Comparison of ENCODE assay signal across 8 mouse cellular contexts in genomic region chr16:72664233-72664613, GRCm38 (mm10).
DNase-seq lines count a peak whose midpoint lies in the region; ATAC-seq and TF ChIP-seq lines count a peak whose summit lies in the region.

No protein-coding gene starts in this region.

- TF ChIP-seq EP300 in ES-Bruce4 (IDR thresholded peaks at IDR 0.05; ENCODE audit: insufficient read depth, low read depth, low read length): no peak

- TF ChIP-seq POLR2A in ES-Bruce4 (IDR thresholded peaks at IDR 0.05; ENCODE audit: insufficient read depth, low read length): no peak

- H3K4me1 ChIP-seq in ES-Bruce4 (ENCODE audit: control insufficient read depth, insufficient read depth, low read length): no peaks in the 10 kb centered on the region
- peaks cover 17% of the 10 kb centered on the region for H3K4me1 ChIP-seq in embryonic facial prominence, embryonic 12.5 days
- peaks cover 6% of the 10 kb centered on the region for H3K4me1 ChIP-seq in intestine, embryonic 14.5 days (replicated peaks; ENCODE audit: control insufficient read depth, insufficient read depth, low read length)
- H3K4me1 ChIP-seq in midbrain, embryonic 15.5 days: peaks cover 29% of the 10 kb centered on the region

- no peak overlapping the region for H3K27ac ChIP-seq in ES-Bruce4 (ENCODE audit: insufficient read depth, low read length)
- H3K27ac ChIP-seq in embryonic facial prominence, embryonic 12.5 days: peak overlapping the region; percentile 97
- H3K27ac ChIP-seq in intestine, embryonic 14.5 days (ENCODE audit: low read depth): peak overlapping the region; percentile 96
- H3K27ac ChIP-seq in midbrain, embryonic 15.5 days: peak overlapping the region; percentile 82

- no peaks in the 10 kb centered on the region for H3K36me3 ChIP-seq in ES-Bruce4 (ENCODE audit: control insufficient read depth, insufficient read depth, low read length, poor library complexity, severe bottlenecking)
- no peaks in the 10 kb centered on the region for H3K36me3 ChIP-seq in embryonic facial prominence, embryonic 12.5 days
- no peaks in the 10 kb centered on the region for H3K36me3 ChIP-seq in intestine, embryonic 14.5 days (ENCODE audit: control insufficient read depth, insufficient read depth, low read length)
- no peaks in the 10 kb centered on the region for H3K36me3 ChIP-seq in midbrain, embryonic 15.5 days (replicated peaks)

- no peak for ATAC-seq in embryonic facial prominence, embryonic 12.5 days (ENCODE audit: insufficient number of reproducible peaks, insufficient read depth, low FRiP score, low TSS enrichment)
- ATAC-seq in intestine, embryonic 14.5 days (replicated peaks; ENCODE audit: low FRiP score, low TSS enrichment, low read depth): no peak
- ATAC-seq in midbrain, embryonic 15.5 days (replicated peaks): no peak

- peak; percentile 20 for DNase-seq in gastrocnemius, postnatal 10 days
- no peak for DNase-seq in gastrocnemius, postnatal 25 days
- DNase-seq in intestine, embryonic 14.5 days (ENCODE audit: low spot score): no peak
- no peak for DNase-seq in thymus, postnatal 0 days (ENCODE audit: low spot score)
- no peak for DNase-seq in spleen, postnatal 4 days (ENCODE audit: low spot score in 2 of 2)

- H3K27me3 ChIP-seq in ES-Bruce4 (ENCODE audit: control insufficient read depth, insufficient read depth, low read length, poor library complexity, severe bottlenecking): peaks cover 1% of the 10 kb centered on the region; the same call in 1 of the 2 replicates
- no peaks in the 10 kb centered on the region for H3K27me3 ChIP-seq in embryonic facial prominence, embryonic 12.5 days
- no peaks in the 10 kb centered on the region for H3K27me3 ChIP-seq in intestine, embryonic 14.5 days (replicated peaks; ENCODE audit: control insufficient read depth, insufficient read depth, low read length)
- no peaks in the 10 kb centered on the region for H3K27me3 ChIP-seq in midbrain, embryonic 15.5 days (replicated peaks)

- H3K9ac ChIP-seq in ES-Bruce4 (ENCODE audit: low read depth, poor library complexity, severe bottlenecking): peak overlapping the region; percentile 84
- peak overlapping the region; percentile 89 for H3K9ac ChIP-seq in embryonic facial prominence, embryonic 12.5 days
- H3K9ac ChIP-seq in intestine, embryonic 14.5 days (ENCODE audit: low read length): peak overlapping the region; percentile 72
- H3K9ac ChIP-seq in midbrain, embryonic 15.5 days: peak overlapping the region; percentile 76

- H3K4me2 ChIP-seq in embryonic facial prominence, embryonic 12.5 days (replicated peaks): peak overlapping the region; percentile 67
- peak overlapping the region; percentile 57 for H3K4me2 ChIP-seq in intestine, embryonic 14.5 days (ENCODE audit: low read length)
- H3K4me2 ChIP-seq in midbrain, embryonic 15.5 days: peak overlapping the region; percentile 91

- H3K4me3 ChIP-seq in ES-Bruce4 (ENCODE audit: low read depth, low read length): peak overlapping the region; percentile 98
- peak overlapping the region; percentile 87 for H3K4me3 ChIP-seq in embryonic facial prominence, embryonic 12.5 days
- H3K4me3 ChIP-seq in intestine, embryonic 14.5 days (ENCODE audit: low read depth, low read length): peak overlapping the region; percentile 85
- H3K4me3 ChIP-seq in midbrain, embryonic 15.5 days: peak overlapping the region; percentile 91

- 0% methylated on average over 12 of the region's 12 CpGs for WGBS in embryonic facial prominence, embryonic 12.5 days
- WGBS in intestine, embryonic 14.5 days: 1% methylated on average over 12 of the region's 12 CpGs
- under 1% methylated on average over 12 of the region's 12 CpGs for WGBS in midbrain, embryonic 15.5 days

- H3K9me3 ChIP-seq in ES-Bruce4 (replicated peaks; ENCODE audit: control insufficient read depth, insufficient read depth, low read length, poor library complexity, severe bottlenecking): no peaks in the 10 kb centered on the region
- no peaks in the 10 kb centered on the region for H3K9me3 ChIP-seq in embryonic facial prominence, embryonic 12.5 days
- H3K9me3 ChIP-seq in intestine, embryonic 14.5 days (ENCODE audit: control insufficient read depth, low read length): no peaks in the 10 kb centered on the region
- H3K9me3 ChIP-seq in midbrain, embryonic 15.5 days: no peaks in the 10 kb centered on the region

- no peak for TF ChIP-seq CTCF in ES-Bruce4 (IDR thresholded peaks at IDR 0.05; ENCODE audit: low read depth, low read length)
